Mouse (Mus musculus): ENCODE data around the gene Iqgap1.

Iqgap1 gene

GRCm38 (mm10) chr7:80715306-80715705 is 110.5 kb downstream of the Iqgap1 start:
- no peak for DNase-seq (ENCODE audit: low spot score)

- DNase-seq (ENCODE audit: low spot score) = no peak
Observed at GRCm38 (mm10) chr7:80711496-80711895, 114.3 kb downstream of the Iqgap1 start.

- no peak for DNase-seq (ENCODE audit: low spot score)
Observed at GRCm38 (mm10) chr7:80710333-80710732, 115.4 kb downstream of the Iqgap1 start.

- no peak for DNase-seq (ENCODE audit: low spot score)
Observed at GRCm38 (mm10) chr7:80704066-80704465, 121.7 kb downstream of the Iqgap1 start.

- DNase-seq (ENCODE audit: low spot score) = no peak
Observed at GRCm38 (mm10) chr7:80702510-80702909, 123.3 kb downstream of the Iqgap1 start.

GRCm38 (mm10) chr7:80699709-80700108 is 126.1 kb downstream of the Iqgap1 start:
- no peak for DNase-seq (ENCODE audit: low spot score)

GRCm38 (mm10) chr7:80698940-80699339 is 126.8 kb downstream of the Iqgap1 start:
- no peak for DNase-seq (ENCODE audit: low spot score)

- no peak for DNase-seq (ENCODE audit: low spot score)
Observed at GRCm38 (mm10) chr7:80697859-80698258, 127.9 kb downstream of the Iqgap1 start.

- no peak for DNase-seq (ENCODE audit: low spot score)
Observed at GRCm38 (mm10) chr7:80696903-80697302, 128.9 kb downstream of the Iqgap1 start.

- no peak for DNase-seq (ENCODE audit: low spot score)
Observed at GRCm38 (mm10) chr7:80696334-80696733, 129.4 kb downstream of the Iqgap1 start.

- no peak for DNase-seq (ENCODE audit: low spot score)
Observed at GRCm38 (mm10) chr7:80692472-80692871, 133.3 kb downstream of the Iqgap1 start.

- DNase-seq (ENCODE audit: low spot score) = no peak
Observed at GRCm38 (mm10) chr7:80691131-80691530, 134.6 kb downstream of the Iqgap1 start.

- DNase-seq (ENCODE audit: low spot score) = no peak
Observed at GRCm38 (mm10) chr7:80689221-80689591, 136.6 kb downstream of the Iqgap1 start.

- DNase-seq (ENCODE audit: low spot score) = peak; percentile 76
Observed at GRCm38 (mm10) chr7:80688556-80689220, 137.1 kb downstream of the Iqgap1 start, which contains the start of gene Crtc3. TSS of gene Crtc3 (minus strand) at chr7:80688877.

GRCm38 (mm10) chr7:80687721-80688555 is 137.8 kb downstream of the Iqgap1 start:
- DNase-seq (ENCODE audit: low spot score) = peak; percentile 77

GRCm38 (mm10) chr7:80685639-80686038 is 140.1 kb downstream of the Iqgap1 start:
- no peak for DNase-seq (ENCODE audit: low spot score)

GRCm38 (mm10) chr7:80682630-80683029 is 143.1 kb downstream of the Iqgap1 start:
- no peak for DNase-seq (ENCODE audit: low spot score)

- DNase-seq (ENCODE audit: low spot score) = peak; percentile 79
Observed at GRCm38 (mm10) chr7:80680218-80680847, 145.4 kb downstream of the Iqgap1 start.

- DNase-seq (ENCODE audit: low spot score) = no peak
Observed at GRCm38 (mm10) chr7:80672323-80672722, 153.5 kb downstream of the Iqgap1 start.

- no peak for DNase-seq (ENCODE audit: low spot score)
Observed at GRCm38 (mm10) chr7:80670889-80671288, 154.9 kb downstream of the Iqgap1 start.

- no peak for DNase-seq (ENCODE audit: low spot score)
Observed at GRCm38 (mm10) chr7:80667190-80667589, 158.6 kb downstream of the Iqgap1 start.

GRCm38 (mm10) chr7:80666198-80666915 is 159.4 kb downstream of the Iqgap1 start:
- peak; percentile 40 for DNase-seq (ENCODE audit: low spot score)
